Mouse (Mus musculus) hindbrain, postnatal 0 days (tissue): ENCODE results near the gene Tbx1. TPM values are rescaled to one million over a fixed set of nuclear protein-coding genes. Genes with fewer than 3 reads are reported as not detected.

Source experiments
- ATAC-seq: fragments of 200-750 bp; cut with Nextera tagmentation; 2 replicates; pipeline ENCODE4 v1.8.0; 2017; ENCODE audit warnings: mild to moderate bottlenecking, moderate TSS enrichment, moderate library complexity
- DNase-seq: peaks from one replicate; pipeline ENCODE4 v3.0.0-alpha.2; 2015; ENCODE audit warnings: low spot score
- H3K27ac ChIP-seq: fragments of 300-500 bp; sonication (generic); 2 replicates; pipeline ENCODE4 v1.5.1; 2014; ENCODE audit warnings: mild to moderate bottlenecking
- H3K27me3 ChIP-seq: fragments of 300-500 bp; sonication (generic); 2 replicates; pipeline ENCODE4 v1.6.1; 2014; ENCODE audit warnings: low read length, mixed read lengths; ENCODE audit not compliant: insufficient read depth
- H3K36me3 ChIP-seq: fragments of 300-500 bp; sonication (generic); 2 replicates; pipeline ENCODE4 v1.6.1; 2014; ENCODE audit warnings: low read length, mixed read lengths; ENCODE audit not compliant: insufficient read depth
- H3K4me1 ChIP-seq: fragments of 300-500 bp; sonication (generic); 2 replicates; pipeline ENCODE4 v1.6.1; 2014; ENCODE audit warnings: antibody characterized with exemption, low read length, mixed read lengths; ENCODE audit not compliant: insufficient read depth
- H3K4me2 ChIP-seq: fragments of 300-500 bp; sonication (generic); 2 replicates; pipeline ENCODE4 v1.6.1; 2014; ENCODE audit warnings: low read depth, mild to moderate bottlenecking, low read length, moderate library complexity, mixed read lengths
- H3K4me3 ChIP-seq: fragments of 300-500 bp; sonication (generic); 2 replicates; pipeline ENCODE4 v1.5.1; 2014; ENCODE audit warnings: low read length
- H3K9ac ChIP-seq: fragments of 300-500 bp; sonication (generic); replicated peaks from 2 replicates; pipeline ENCODE4 v1.6.1; 2014; ENCODE audit warnings: mild to moderate bottlenecking, low read length, moderate library complexity, mixed read lengths
- H3K9me3 ChIP-seq: fragments of 300-500 bp; sonication (generic); 2 replicates; pipeline ENCODE4 v1.6.1; 2016; ENCODE audit warnings: low read length, mixed read lengths
- CTCF ChIP-seq: IDR thresholded peaks from 2 replicates; pipeline ENCODE4 v1.5.1; 2016; ENCODE audit warnings: antibody characterized with exemption, control low read depth, low read depth
- WGBS: fragments of 180-500 bp; shearing (Covaris S2); extraction: QIAGEN DNeasy Blood & Tissue Kit; methylation state at CpG from one replicate; pipeline ENCODE4 v1.1.7; 2014; 5-methylcytosine and 5-hydroxymethylcytosine counted together
- polyA plus RNA-seq: library from polyadenylated mRNA; unstranded; fragments of >200 nt; fragmentation: Nextera tagmentation; extraction: Ambion mirVana; gene quantifications from 2 replicates; pipeline ENCODE4 v1.2.1, GENCODE M21; 2015
- total RNA-seq: library from RNA; depleted of rRNA; stranded (reverse); fragments of >200 nt; gene quantifications from 2 replicates; pipeline ENCODE4 v1.2.3, GENCODE M21; 2014

The Tbx1 gene
- total and polyA plus RNA-seq, 2 experiments from 2014 or later: 0.37 to 0.51 TPM

- Histone ChIP-seq H3K27me3 (peaks cover 35% of the 10 kb centered on the region), H3K27ac (no peak overlapping the region), H3K4me1 (peaks cover 4% of the 10 kb centered on the region; the same call in 1 of the 2 replicates), H3K9me3 (no peaks in the 10 kb centered on the region), H3K4me3 (no peak overlapping the region), H3K4me2 (no peak overlapping the region), H3K9ac (no peak overlapping the region), H3K36me3 (no peaks in the 10 kb centered on the region)
- TF ChIP-seq CTCF: no peak
- no peak for DNase-seq
- 71% methylated on average over 2 of the region's 2 CpGs for WGBS
- no peak for ATAC-seq
Measured at GRCm38 (mm10) chr16:18593930-18594329, 3.5 kb upstream of the Tbx1 start.

- no peak for ATAC-seq
- TF ChIP-seq CTCF: peak; percentile 40
Measured at GRCm38 (mm10) chr16:18591047-18592018, 862 bp upstream of the Tbx1 start.

GRCm38 (mm10) chr16:18589080-18589621 lies 1.3 kb downstream of the Tbx1 start:
- no peak overlapping the region for H3K9ac ChIP-seq
- no peak for ATAC-seq
- TF ChIP-seq CTCF: no peak
- no peaks in the 10 kb centered on the region for H3K36me3 ChIP-seq
- no peak overlapping the region for H3K27ac ChIP-seq
- H3K27me3 ChIP-seq: peaks cover 73% of the 10 kb centered on the region
- no peaks in the 10 kb centered on the region for H3K9me3 ChIP-seq
- no peak for DNase-seq
- no peak overlapping the region for H3K4me2 ChIP-seq
- H3K4me3 ChIP-seq: no peak overlapping the region
- WGBS: 34% methylated on average over 9 of the region's 9 CpGs
- H3K4me1 ChIP-seq: peaks cover 4% of the 10 kb centered on the region; the same call in 1 of the 2 replicates

More at GRCm38 (mm10) chr16:18591047-18592018, 862 bp upstream of the Tbx1 start:
- Histone ChIP-seq H3K27me3 (peaks cover 51% of the 10 kb centered on the region), H3K36me3 (no peaks in the 10 kb centered on the region), H3K4me3 (0 out of 2 replicates have a peak overlapping the region, but pooled peaks have one; percentile 8), H3K27ac (no peak overlapping the region), H3K4me1 (peaks cover 4% of the 10 kb centered on the region; the same call in 1 of the 2 replicates), H3K4me2 (peak overlapping the region; percentile 34), H3K9ac (no peak overlapping the region), H3K9me3 (no peaks in the 10 kb centered on the region)
- WGBS: 4% methylated on average over 59 of the region's 59 CpGs
- DNase-seq: no peak

GRCm38 (mm10) chr16:18588738-18589055 lies 1.8 kb downstream of the Tbx1 start:
- Histone ChIP-seq H3K9me3 (no peaks in the 10 kb centered on the region), H3K27me3 (peaks cover 77% of the 10 kb centered on the region), H3K27ac (no peak overlapping the region), H3K9ac (no peak overlapping the region), H3K36me3 (no peaks in the 10 kb centered on the region), H3K4me2 (no peak overlapping the region), H3K4me1 (peaks cover 4% of the 10 kb centered on the region; the same call in 1 of the 2 replicates), H3K4me3 (no peak overlapping the region)
- 8% methylated on average over 31 of the region's 31 CpGs for WGBS
- DNase-seq: no peak
- no peak for TF ChIP-seq CTCF
- no peak for ATAC-seq

GRCm38 (mm10) chr16:18587847-18588737 lies 2.4 kb downstream of the Tbx1 start:
- ATAC-seq: no peak
- H3K9ac ChIP-seq: no peak overlapping the region

GRCm38 (mm10) chr16:18586906-18587546 lies 3.4 kb downstream of the Tbx1 start:
- DNase-seq: no peak
- Histone ChIP-seq H3K4me2 (peak overlapping the region; percentile 58), H3K9me3 (no peaks in the 10 kb centered on the region), H3K36me3 (no peaks in the 10 kb centered on the region), H3K4me1 (peaks cover 4% of the 10 kb centered on the region; the same call in 1 of the 2 replicates), H3K27me3 (peaks cover 88% of the 10 kb centered on the region), H3K9ac (peak overlapping the region; percentile 13; the same call in 1 of the 2 replicates), H3K27ac (no peak overlapping the region), H3K4me3 (peak overlapping the region; percentile 35)
- no peak for TF ChIP-seq CTCF
- ATAC-seq: no peak
- under 1% methylated on average over 18 of the region's 62 CpGs for WGBS

More at GRCm38 (mm10) chr16:18587847-18588737, 2.4 kb downstream of the Tbx1 start:
- WGBS: 2% methylated on average over 45 of the region's 57 CpGs
- Histone ChIP-seq H3K27ac (no peak overlapping the region), H3K27me3 (peaks cover 79% of the 10 kb centered on the region), H3K4me3 (0 out of 2 replicates have a peak overlapping the region, but pooled peaks have one; percentile 11), H3K9me3 (no peaks in the 10 kb centered on the region), H3K36me3 (no peaks in the 10 kb centered on the region), H3K4me2 (peak overlapping the region; percentile 3; the same call in 1 of the 2 replicates), H3K4me1 (peaks cover 4% of the 10 kb centered on the region; the same call in 1 of the 2 replicates)
- no peak for DNase-seq
- no peak for TF ChIP-seq CTCF
